Mouse (Mus musculus): ENCODE results near the gene Eif2b1. TPM values are rescaled to one million over a fixed set of nuclear protein-coding genes. Genes with fewer than 3 reads are reported as not detected.

The Eif2b1 gene
- total RNA-seq, 2 experiments from 2014 or later = 33.7 to 37.2 TPM

DNA sequence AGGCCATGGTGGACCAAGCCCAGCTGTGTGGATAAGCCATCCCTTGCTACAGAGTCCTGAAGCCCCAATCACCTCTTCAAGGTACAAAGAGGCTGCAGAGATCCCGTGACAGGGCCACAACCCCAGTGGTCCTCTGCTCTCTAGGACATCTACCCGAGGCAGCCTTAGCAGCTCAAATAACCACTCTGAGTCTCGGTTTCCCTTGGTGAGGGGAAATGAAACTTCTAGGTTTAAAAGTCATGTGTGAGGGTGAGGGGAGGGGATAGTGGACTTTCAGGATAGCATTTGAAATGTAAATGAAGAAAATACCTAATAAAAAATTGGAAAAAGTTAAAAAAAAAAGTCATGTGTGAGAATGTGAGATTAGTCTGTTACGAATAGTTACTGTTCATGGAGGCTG is 57.3 kb downstream of the Eif2b1 start:
- intact Hi-C loops (cut with DNase I) = no loop called here
- DNase-seq = no peak

Other genes starting within 250 kb of the Eif2b1 start
- gene Cdk2ap1, start 216.0 kb downstream of the Eif2b1 start, total RNA-seq (2021) = 100 to 1,000 TPM; 142 to 166 TPM
- 10 to 100 TPM; 66.7 to 70.9 TPM for gene Sbno1, start 153.1 kb downstream of the Eif2b1 start, total RNA-seq (2021)
- 100 to 1,000 TPM; 161 to 185 TPM for gene Kmt5a, start 139.2 kb downstream of the Eif2b1 start, total RNA-seq (2021)
- gene Rilpl2, start 100.8 kb downstream of the Eif2b1 start, total RNA-seq (2021) = 1 to 10 TPM; 8.8 to 9.5 TPM
- gene Snrnp35, start 96.0 kb downstream of the Eif2b1 start, total RNA-seq (2021) = 10 to 100 TPM in 1 of 2 experiments, 1 to 10 TPM in 1; 9.6 to 13.1 TPM
- 100 to 1,000 TPM; 167 to 179 TPM for gene Rilpl1, start 47.7 kb downstream of the Eif2b1 start, total RNA-seq (2021)
- 100 to 1,000 TPM; 170 to 175 TPM for gene Tmed2, start 38.4 kb downstream of the Eif2b1 start, total RNA-seq (2021)
- 1 to 10 TPM; 5.4 to 6.7 TPM for gene Ddx55, start 26.3 kb downstream of the Eif2b1 start, total RNA-seq (2021)
- gene Gtf2h3, start within 50 bp of the Eif2b1 start, total RNA-seq (2021) = 10 to 100 TPM; 20.2 to 22.1 TPM
- gene Atp6v0a2, start 49.4 kb upstream of the Eif2b1 start, total RNA-seq (2021) = 10 to 100 TPM; 41.9 to 45.9 TPM
- under 1 TPM; 0.05 to 0.14 TPM for gene Dnah10, start 146.0 kb upstream of the Eif2b1 start, total RNA-seq (2021)